Mouse (Mus musculus): ENCODE data around the gene Car14. TPM values are rescaled to one million over a fixed set of nuclear protein-coding genes. Genes with fewer than 3 reads are reported as not detected.

Gene Car14
- 0.85 and 1.2 TPM in 2 replicates for polyA plus RNA-seq (2012; rRNA removed; ENCODE audit: low replicate concordance)

DNA sequence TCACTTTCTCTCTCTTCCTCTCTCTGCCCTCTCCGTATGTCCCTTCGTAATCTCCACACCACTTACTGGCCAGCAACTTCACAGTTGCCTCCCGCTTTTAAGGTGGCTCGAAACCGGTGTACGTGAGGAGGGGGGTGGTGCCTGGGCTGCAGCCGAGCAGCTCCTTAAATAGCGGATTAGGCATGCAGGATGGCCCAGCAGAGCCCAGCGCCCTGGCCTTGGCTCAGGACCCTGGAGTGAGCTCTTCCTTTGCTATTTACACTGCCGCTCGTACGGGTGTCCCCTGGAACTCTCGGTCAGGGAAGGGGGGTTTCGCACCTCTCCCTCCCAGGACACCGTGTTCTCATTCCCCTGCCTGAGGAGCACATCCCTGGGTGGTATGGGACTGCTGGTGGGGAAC lies at the start of gene Car14:
TSS of gene Car14 (minus strand) at position 124 of the 400 bp plus-strand sequence.

GRCm38 (mm10) chr3:95928658-95929503 lies 24.4 kb upstream of the Car14 start, which contains the start of gene Anp32e:
Gene Anp32e (plus strand): TSS chr3:95929246.

GRCm38 (mm10) chr3:95893606-95894316 lies 10.7 kb downstream of the Car14 start, which contains the start of gene Aph1a:
Gene Aph1a (plus strand): TSS chr3:95893969.

DNA sequence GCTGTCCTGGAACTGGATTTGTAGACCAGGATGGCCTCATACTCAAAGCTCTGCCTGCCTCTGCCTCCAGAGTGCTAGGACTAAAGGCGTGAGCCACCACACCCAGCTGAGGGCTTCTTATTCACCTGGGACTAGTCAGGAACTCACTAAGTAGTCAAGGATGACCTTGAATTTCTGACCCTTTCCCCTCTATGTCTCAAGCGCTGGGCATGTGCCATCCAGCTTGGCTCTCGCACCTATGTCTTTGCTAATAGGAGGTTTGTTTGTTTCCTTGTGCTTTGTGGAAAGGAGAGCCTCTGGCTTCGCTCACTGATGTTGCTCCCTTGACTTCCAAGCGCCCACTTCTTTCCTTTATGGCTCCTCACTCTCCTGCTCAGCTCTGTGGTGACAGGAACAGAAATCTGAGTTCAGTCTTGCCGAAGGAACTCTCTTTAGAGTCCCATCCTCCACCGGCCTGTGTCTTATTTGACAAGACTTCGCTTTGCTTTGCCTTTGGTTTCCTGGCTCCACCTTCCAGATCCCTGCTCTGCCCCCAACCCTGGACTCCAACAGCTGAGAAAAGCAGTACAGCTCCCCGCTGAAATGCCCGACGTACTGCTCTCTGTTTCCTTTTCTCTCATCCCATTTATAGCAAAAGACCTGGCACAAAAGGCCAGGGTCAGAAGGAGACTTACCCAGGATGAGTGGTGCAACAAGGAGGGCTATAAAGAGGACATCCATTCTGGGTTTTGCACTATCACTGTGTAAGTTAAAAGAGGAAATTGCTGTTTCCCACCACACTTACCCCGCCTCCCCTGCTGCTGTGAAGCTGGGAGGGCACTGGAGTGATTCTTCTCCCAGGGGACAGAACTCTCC lies 13.1 kb downstream of the Car14 start, which contains the start of gene BC028528:
TSS of gene BC028528 (minus strand) at position 795 of the 855 bp plus-strand sequence.

DNA sequence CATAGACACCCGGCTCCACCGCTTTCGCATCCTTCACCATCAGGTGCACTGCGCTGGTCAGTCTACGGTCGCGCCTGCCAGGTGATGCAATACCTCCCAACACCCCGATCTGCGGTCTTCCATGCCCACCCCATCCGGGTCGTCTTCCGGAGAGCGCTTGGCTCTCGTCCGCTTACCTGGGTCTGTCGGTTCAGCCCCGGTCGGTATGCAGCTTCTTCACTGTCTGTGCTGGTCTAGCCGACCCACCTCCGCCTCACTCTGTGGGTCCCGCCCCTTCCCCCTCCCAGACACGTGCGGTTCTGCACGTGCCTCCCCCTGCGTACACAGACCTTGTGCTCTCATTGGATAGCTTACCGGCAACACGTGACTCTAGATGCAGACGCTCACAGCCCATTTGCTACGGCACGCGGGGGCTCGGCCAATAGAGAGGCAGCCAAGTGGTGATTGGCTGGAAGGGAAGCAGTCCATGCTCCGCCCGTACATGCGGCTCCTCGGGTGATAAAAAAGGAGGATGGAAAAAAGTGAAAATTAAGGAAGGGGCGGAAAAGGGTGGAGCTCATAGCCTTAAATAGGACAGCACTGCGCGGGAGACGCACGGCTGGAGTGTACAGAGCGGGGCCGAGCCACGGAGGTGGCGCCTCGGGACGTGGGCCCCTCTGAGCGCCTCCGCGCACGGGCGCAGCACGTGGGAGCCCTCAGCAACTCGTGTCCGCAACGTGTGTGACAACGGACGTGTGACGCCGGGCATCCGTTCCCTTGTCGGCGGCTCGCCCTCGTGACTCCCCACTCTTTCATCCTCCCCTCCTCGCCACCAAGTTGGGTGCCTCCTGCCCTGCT lies 22.3 kb downstream of the Car14 start, which contains the start of gene Ciart:
TSS of gene Ciart (minus strand) at position 273 of the 837 bp plus-strand sequence.

GRCm38 (mm10) chr3:95871392-95871867 lies 33.1 kb downstream of the Car14 start, which contains the start of gene Mrps21:
Gene Mrps21 (minus strand): TSS chr3:95871519.

GRCm38 (mm10) chr3:95855502-95856089 lies 48.9 kb downstream of the Car14 start, which contains the start of gene Prpf3:
Gene Prpf3 (minus strand): TSS chr3:95855885.

Other genes with a start within 250 kb of the Car14 start
- 99.3 and 378 TPM in 2 replicates for gene Mcl1, start 245.9 kb downstream of the Car14 start, polyA plus RNA-seq (2012; rRNA removed; ENCODE audit: low replicate concordance)
- gene Adamtsl4, start 216.8 kb downstream of the Car14 start, polyA plus RNA-seq (2012; rRNA removed; ENCODE audit: low replicate concordance): 17.9 and 18.4 TPM in 2 replicates
- gene Ecm1, start 165.1 kb downstream of the Car14 start, polyA plus RNA-seq (2012; rRNA removed; ENCODE audit: low replicate concordance): 123 and 175 TPM in 2 replicates
- gene Tars2, start 144.5 kb downstream of the Car14 start, polyA plus RNA-seq (2012; rRNA removed; ENCODE audit: low replicate concordance): 33.5 and 38.8 TPM in 2 replicates
- 3.1 and 6.5 TPM in 2 replicates for gene Rprd2, start 85.8 kb downstream of the Car14 start, polyA plus RNA-seq (2012; rRNA removed; ENCODE audit: low replicate concordance)
- gene Prpf3, start 48.8 kb downstream of the Car14 start, polyA plus RNA-seq (2012; rRNA removed; ENCODE audit: low replicate concordance): 6.7 and 7.3 TPM in 2 replicates
- 7.6 and 19.4 TPM in 2 replicates for gene Mrps21, start 33.2 kb downstream of the Car14 start, polyA plus RNA-seq (2012; rRNA removed; ENCODE audit: low replicate concordance)
- gene Ciart, start 22.4 kb downstream of the Car14 start, polyA plus RNA-seq (2012; rRNA removed; ENCODE audit: low replicate concordance): 1.6 and 1.8 TPM in 2 replicates
- gene BC028528, start 12.7 kb downstream of the Car14 start, polyA plus RNA-seq (2012; rRNA removed; ENCODE audit: low replicate concordance): 0.25 and 0.72 TPM in 2 replicates
- 241 and 300 TPM in 2 replicates for gene Aph1a, start 10.7 kb downstream of the Car14 start, polyA plus RNA-seq (2012; rRNA removed; ENCODE audit: low replicate concordance)
- gene Anp32e, start 24.6 kb upstream of the Car14 start, polyA plus RNA-seq (2012; rRNA removed; ENCODE audit: low replicate concordance): 3.7 and 8.3 TPM in 2 replicates
- 21.7 and 26.9 TPM in 2 replicates for gene Plekho1, start 91.3 kb upstream of the Car14 start, polyA plus RNA-seq (2012; rRNA removed; ENCODE audit: low replicate concordance)
- gene Vps45, start 153.8 kb upstream of the Car14 start, polyA plus RNA-seq (2012; rRNA removed; ENCODE audit: low replicate concordance): 3.6 and 4.1 TPM in 2 replicates
- gene Otud7b, start 199.8 kb upstream of the Car14 start, polyA plus RNA-seq (2012; rRNA removed; ENCODE audit: low replicate concordance): 7.5 and 20.3 TPM in 2 replicates

All from duodenum, adult 2 months (tissue).